Mouse (Mus musculus) cerebellum, postnatal 36 days (tissue): ENCODE measurements at regions not wholly inside any gene's neighbourhood (a gene's known extent, or its start where the extent isn't known, plus 50 kb on each side); places are given as distances from the start of the nearest gene placed in this dataset.
"Not testable (repeated sequence)": the region's sequence is repeated elsewhere in the genome, so short reads cannot be mapped to it uniquely, and the experiment has no call there.

Experiments
- DNase-seq, 2 experiments: peaks; one replicate each; pipeline ENCODE4 v3.0.0; 2021 to 2022; ENCODE audit warnings: mixed read lengths in 2 of 2

DNA sequence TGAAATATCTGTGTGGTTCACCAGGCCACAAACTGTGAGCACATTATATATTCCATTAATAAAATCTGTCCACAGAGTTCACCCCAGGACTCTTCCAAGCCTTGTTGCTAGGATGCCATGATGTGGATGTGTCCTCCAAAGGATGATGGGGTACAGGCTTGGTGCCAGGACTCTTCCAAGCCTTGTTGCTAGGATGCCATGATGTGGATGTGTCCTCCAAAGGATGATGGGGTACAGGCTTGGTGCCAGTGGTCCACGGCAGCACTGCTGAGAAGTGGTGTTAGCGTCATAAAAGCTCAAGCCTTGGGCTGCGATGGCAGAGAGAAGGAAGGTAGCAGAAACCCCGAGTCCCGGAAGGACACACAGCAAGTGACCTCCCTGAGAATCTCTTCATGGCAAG is 153.4 kb downstream of the Srek1 start:
- not testable (repeated sequence) for DNase-seq

- no peak for DNase-seq
These were observed 161.1 kb downstream of the Srek1 start for GRCm38 (mm10) chr13:103613333-103613725.

GRCm38 (mm10) chr13:103612720-103613332 is 161.6 kb downstream of the Srek1 start:
- no peak for DNase-seq

DNA sequence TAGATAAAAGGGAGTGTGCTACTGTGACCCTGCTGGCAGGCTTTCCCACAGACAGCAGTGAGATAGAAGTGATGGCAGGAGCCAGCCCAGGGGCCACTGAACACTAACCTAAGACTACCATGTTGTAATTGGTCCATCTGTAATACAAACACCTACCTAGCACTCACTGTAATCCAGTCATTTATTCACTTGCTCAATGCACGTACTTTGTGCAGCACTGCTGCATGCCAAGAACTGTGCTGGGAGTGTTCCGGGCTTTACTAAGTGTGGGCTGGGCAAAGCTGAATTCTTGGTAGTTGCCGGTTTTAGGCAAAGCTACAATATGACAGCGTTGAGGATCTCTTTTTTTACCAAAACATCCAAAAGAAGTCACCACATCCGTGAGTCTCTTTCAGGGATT is 172.1 kb downstream of the Srek1 start:
- no peak for DNase-seq

- no peak for DNase-seq
These were observed 182.0 kb downstream of the Srek1 start for GRCm38 (mm10) chr13:103592371-103592770.

DNA sequence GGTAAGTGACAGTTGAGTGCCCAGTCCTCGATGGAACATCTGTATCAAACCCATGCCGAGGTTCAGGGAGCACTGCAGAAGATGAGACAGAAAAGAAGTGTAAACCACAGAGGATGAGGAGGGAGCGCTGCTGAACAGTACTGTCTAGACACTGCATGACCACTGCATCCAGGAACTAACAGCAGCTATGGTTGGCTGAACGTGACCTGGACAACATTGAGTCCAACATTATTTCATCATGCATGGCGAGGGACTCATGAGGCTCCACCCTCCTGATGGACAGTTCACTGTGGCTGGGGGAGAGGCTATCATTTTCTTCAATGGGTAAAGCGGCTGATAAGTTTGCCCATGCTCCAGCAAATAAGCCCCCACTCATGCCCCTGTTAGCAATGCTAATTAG is 182.5 kb downstream of the Srek1 start:
- no peak for DNase-seq

DNA sequence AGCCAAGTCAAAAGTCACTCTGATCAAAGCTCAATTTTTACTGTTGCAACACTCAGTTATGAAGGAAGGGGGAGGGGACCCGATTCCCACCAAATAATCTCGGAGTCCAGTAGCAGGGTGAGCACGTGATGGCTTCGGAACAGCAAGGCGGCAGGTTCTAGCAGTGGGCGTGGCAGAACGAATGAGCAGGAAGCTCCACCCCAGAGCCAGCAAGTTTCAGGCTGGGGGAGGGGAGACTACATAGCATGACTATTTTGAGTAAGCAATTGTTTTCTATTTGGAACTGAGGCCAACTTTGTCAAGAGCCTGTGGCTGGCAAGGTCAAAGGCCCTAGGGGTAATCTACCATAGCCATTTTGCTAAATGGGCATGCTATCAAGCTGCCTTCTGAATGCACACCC is 183.0 kb downstream of the Srek1 start:
- DNase-seq = not testable (repeated sequence)

DNA sequence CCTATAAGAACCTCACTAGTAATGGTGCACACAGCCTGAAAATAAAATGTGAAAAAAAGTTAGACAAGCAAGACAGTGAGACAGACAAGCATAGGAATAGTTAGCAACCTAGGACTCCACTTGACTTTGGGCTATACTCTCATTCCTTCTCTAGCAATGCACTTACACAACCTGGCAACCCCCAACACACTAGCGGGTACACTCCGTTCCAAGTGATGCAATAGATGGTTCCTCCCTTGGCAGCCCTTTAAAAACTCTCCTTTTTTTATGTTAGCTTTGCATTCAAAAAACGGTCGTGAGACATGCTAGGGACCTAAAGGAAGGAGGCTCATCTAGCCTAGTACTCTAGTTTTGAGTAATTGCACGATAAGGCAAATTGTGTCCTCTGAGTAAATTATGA is 184.8 kb downstream of the Srek1 start:
- no peak for DNase-seq

GRCm38 (mm10) chr13:103576856-103577255 is 197.6 kb downstream of the Srek1 start:
- DNase-seq = no peak

DNA sequence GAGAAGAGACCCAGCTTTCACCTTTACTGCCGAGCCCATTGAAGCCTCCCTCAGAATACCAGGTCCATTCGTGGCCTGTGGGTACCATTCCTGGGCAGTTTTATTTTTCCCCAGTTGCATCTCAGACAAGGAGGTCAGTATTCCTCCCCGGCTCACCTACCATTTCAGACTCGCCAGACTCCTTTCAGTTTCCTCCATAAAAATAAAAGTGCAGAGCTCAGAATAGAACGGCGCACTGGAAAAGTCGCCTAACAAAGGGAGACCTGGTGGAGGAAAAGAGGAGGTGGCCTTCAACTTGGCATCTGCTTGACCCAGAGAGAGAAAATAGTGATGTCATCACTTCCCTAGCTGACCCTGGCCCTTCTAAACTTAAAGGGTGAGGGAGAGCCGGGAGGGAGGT is 209.7 kb downstream of the Srek1 start:
- no peak for DNase-seq

DNA sequence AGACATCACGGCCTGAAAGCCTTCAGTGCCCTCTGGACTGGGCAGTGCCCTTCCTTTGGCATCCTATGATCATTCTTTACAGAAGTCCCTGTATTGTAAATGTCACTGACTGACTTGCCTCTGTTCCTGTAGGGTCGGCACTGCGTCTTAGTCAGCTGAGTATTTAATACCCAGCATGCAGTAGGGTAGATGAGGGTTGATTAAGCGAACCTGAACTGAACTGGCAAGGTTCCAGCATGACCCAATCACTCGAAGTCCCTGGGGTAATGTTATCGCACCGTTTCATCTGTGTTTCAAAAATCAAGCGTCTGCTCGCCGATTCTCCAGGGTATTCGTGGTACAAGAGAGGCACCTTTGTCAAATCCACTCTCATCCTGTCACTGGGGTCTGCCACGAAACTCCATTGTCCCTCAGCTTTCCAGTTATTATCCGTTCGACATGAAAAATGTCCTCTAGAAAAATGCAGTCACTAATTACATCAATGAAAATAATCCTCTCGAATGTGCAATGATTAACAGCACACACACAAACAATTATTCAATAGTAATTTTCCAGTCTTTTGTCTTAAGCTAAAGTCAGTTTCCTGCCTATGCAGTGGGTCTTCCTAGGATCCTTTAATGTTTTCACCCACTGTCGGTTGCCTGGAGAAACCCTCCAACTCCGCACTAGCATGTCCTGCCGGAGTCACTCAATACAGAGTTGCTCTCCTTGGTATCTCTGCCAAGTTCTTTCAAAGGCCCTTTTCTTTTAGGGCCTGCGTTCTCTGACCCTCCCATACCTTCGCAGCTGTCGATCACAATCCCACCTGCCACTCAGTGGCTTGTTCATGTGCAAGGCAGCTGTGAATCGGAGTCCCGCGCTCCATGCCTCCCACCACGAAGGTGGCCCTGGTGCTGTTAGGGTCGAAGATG is 212.4 kb downstream of the Srek1 start:
- no peak for DNase-seq

DNA sequence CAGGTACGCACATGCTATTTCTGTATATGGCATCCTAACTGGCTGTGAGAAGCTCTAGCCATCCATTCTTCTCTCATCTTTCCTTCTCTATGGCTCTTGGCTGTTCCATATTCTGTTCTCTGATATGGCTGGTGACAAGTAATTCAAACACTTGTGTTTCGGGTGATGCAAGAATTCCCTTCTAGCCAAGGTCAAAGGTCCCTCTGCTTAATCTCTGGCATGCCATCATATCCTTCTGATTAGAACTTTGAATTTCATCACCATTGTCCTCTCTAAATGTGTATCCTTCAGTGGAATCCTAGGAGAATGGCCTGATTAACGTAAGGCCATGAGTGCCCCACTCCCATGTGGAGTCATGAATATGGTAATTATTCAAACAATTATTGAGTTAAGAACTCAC is 215.5 kb downstream of the Srek1 start:
- no peak for DNase-seq

GRCm38 (mm10) chr13:103539577-103539976 is 205.3 kb upstream of the Mast4 start:
- DNase-seq = no peak

GRCm38 (mm10) chr13:103513825-103514224 is 179.5 kb upstream of the Mast4 start:
- DNase-seq = no peak

DNA sequence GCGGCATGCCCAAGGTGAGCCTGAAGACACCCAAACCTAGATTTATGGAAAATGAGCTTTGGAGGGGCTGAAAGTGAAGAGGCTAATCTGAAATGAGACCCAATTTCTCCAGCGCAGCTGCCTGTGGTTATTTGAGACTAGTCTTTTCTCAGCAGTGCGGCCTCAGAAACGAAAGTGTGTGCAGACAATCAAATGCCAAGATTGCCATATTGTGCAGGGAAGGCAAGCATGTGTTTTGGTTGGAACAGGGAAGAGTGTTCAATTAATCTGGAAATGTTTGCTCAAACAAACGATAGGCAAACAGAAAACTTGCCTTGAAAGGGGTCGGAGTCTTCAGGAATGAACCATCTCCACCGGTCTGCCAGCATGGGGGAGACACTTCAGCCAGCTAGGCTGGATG is 178.2 kb upstream of the Mast4 start:
- DNase-seq = no peak

- DNase-seq = no peak
These were observed 170.7 kb upstream of the Mast4 start for GRCm38 (mm10) chr13:103504987-103505386.

DNA sequence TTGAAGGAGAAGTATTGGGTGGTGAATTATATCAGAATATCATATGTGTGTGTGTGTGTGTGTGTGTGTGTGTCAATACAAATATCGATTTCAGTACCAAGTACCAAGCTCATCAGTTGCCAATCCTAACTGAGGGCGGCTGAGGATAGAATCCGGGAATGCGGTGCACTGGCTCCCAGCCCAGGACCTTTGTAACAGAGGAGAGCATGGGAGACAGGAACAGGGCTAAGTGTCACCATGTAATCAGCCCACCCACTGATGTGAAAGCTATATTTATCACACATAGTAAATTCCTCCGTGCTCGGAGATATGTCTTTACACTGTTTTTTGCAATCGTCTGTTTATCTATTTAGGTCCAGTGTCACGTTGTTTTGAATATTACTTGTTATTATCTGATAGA is 165.1 kb upstream of the Mast4 start:
- DNase-seq = no peak

DNA sequence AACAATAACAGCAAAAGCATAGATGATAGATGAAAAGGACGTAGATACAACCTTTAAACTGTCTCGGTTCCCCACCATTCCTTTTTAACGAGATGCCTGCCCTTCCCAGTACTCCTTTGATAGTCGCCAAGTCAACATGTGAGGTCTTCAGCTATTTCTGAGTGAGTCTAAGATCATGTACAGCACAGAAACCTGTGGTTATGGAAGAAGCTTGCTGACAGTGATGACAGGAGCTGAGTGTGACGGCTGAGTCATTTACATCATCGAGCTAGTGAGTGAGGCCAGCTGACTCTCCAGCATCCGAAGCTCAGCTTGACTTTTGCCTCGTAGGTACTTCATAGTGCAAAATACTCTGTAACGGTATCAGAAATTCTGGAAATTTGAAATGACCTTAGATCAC is 160.1 kb upstream of the Mast4 start:
- no peak for DNase-seq

DNA sequence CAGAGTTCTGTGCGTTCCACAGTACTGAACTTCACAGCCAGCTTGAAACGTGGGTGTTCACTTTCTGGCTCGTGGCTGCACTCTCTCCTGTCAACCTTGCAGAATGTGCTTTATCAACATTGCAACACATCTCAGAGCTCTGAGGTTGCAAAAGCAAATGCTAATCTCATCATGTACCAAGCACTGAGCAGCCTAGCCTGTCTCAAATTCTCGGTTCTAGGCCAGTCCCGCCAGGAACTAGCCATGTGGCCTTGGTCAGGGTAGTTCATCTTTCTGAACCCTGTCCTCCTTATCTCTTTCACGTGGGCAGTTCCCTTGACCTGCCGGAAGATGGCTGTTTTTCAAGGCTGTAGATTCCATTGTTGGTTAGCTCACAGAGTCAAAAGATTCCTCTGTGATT is 159.3 kb upstream of the Mast4 start:
- no peak for DNase-seq

DNA sequence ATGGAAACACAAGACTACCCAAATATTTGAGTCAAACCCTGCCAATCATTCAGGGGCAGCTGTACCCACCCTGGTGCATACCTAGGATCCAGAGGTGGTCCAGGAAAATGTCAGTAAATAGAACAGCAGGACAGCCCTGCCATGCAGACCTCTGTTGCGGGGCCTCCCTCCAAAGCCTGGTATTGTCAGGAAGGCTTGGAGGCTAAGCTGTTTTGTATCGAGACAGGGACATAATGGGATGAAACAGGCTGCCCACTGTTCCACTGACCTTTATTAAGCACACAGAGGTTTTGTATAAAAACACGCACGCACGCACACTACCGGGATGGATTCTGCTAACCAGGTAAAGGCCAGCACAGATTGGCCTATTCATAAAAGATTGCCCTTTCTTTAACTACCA is 155.8 kb upstream of the Mast4 start:
- DNase-seq = no peak

- no peak for DNase-seq
These were observed 149.8 kb upstream of the Mast4 start for GRCm38 (mm10) chr13:103484092-103484491.

- no peak for DNase-seq
These were observed 149.1 kb upstream of the Mast4 start for GRCm38 (mm10) chr13:103483392-103483791.

- no peak for DNase-seq
These were observed 142.0 kb upstream of the Mast4 start for GRCm38 (mm10) chr13:103476328-103476727.

GRCm38 (mm10) chr13:103472216-103472615 is 137.9 kb upstream of the Mast4 start:
- DNase-seq = no peak

DNA sequence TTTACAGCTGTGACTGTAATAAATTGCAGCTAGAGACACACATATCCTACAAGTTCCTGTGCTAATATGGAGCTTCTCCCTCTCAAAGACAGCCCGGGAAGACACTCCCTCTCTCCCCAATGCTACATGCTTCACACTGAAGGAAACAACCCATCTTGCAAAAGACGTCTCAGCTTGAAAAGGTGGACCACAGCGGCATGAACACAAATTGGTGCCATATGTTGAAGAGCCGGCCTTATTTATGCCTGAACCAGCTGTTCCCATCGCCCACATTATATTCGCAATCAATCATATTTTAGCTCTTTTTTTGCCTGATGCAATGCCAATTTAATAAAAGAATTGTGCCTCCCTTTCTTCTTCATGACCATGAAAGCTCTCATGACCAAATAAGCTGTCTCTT is 135.8 kb upstream of the Mast4 start:
- no peak for DNase-seq
